Mouse (Mus musculus) bone marrow, adult 2 months (tissue): ENCODE data around the gene Barhl2.

Experiments used
- CTCF ChIP-seq: fragments of 200-500 bp; IDR thresholded peaks from 2 replicates; pipeline ENCODE4 v1.5.1; 2011; ENCODE audit warnings: low read length, control low read depth; ENCODE audit not compliant: control insufficient read depth, insufficient read depth
- POLR2A ChIP-seq: fragments of 200-500 bp; IDR thresholded peaks from 2 replicates; pipeline ENCODE4 v1.6.1; 2011; ENCODE audit warnings: low read depth, mild to moderate bottlenecking, control low read depth, low read length, borderline replicate concordance; ENCODE audit not compliant: control insufficient read depth

DNA sequence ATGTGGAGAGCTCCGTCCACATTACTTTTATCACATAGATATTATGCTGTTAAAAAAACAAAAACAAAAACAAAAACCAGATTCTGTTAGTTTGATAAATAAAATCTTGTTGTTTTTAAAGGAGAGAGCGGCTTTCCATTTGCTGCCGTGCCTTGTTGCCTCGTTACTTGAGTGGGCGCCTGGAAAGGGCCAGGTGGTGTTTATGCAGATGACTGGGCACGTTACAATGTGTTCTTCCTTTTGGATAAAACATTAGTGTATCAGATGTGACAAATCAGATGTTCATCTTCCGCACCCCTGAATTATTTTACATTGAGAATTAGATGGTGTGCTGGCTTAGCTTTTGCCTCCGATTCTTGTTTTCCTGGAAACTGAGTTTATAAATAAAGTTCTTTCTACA, 37.1 kb downstream of the Barhl2 start:
- no peak for TF ChIP-seq POLR2A
- no peak for TF ChIP-seq CTCF
